Mouse (Mus musculus) fibroblast of lung, adult 2 months (primary cell): ENCODE results near the gene Lrsam1.
"Not testable (repeated sequence)": the region's sequence is repeated elsewhere in the genome, so short reads cannot be mapped to it uniquely, and the experiment has no call there.

ENCODE experiments used
- DNase-seq: peaks from one replicate; pipeline ENCODE4 v3.0.0-alpha.2; 2011; ENCODE audit warnings: low read depth

The Lrsam1 gene

GRCm38 (mm10) chr2:32961192-32961995 lies at the start of gene Lrsam1, which contains the start of gene Rpl12:
TSS of gene Lrsam1 (minus strand) at chr2:32961614.
TSS of gene Rpl12 (plus strand) at chr2:32961559.
- DNase-seq: peak; percentile 74

- DNase-seq: not testable (repeated sequence)
Measured at GRCm38 (mm10) chr2:33009055-33009454, 47.6 kb upstream of the Lrsam1 start.

GRCm38 (mm10) chr2:33005041-33005440 lies 43.6 kb upstream of the Lrsam1 start:
- DNase-seq: no peak

- DNase-seq: no peak
Measured at GRCm38 (mm10) chr2:33002144-33002543, 40.7 kb upstream of the Lrsam1 start.

GRCm38 (mm10) chr2:32999752-33000151 lies 38.3 kb upstream of the Lrsam1 start:
- DNase-seq: no peak

GRCm38 (mm10) chr2:32997792-32998191 lies 36.4 kb upstream of the Lrsam1 start:
- DNase-seq: no peak

- no peak for DNase-seq
Measured at GRCm38 (mm10) chr2:32997081-32997480, 35.7 kb upstream of the Lrsam1 start.

- no peak for DNase-seq
Measured at GRCm38 (mm10) chr2:32992130-32992529, 30.7 kb upstream of the Lrsam1 start.

GRCm38 (mm10) chr2:32990167-32990832 lies 28.9 kb upstream of the Lrsam1 start:
- DNase-seq: no peak

- no peak for DNase-seq
Measured at GRCm38 (mm10) chr2:32989376-32989775, 28.0 kb upstream of the Lrsam1 start.

- DNase-seq: no peak
Measured at GRCm38 (mm10) chr2:32985844-32986243, 24.4 kb upstream of the Lrsam1 start.

GRCm38 (mm10) chr2:32983617-32984016 lies 22.2 kb upstream of the Lrsam1 start:
- no peak for DNase-seq

- no peak for DNase-seq
Measured at GRCm38 (mm10) chr2:32982700-32983099, 21.3 kb upstream of the Lrsam1 start.

- peak; percentile 78 for DNase-seq
Measured at GRCm38 (mm10) chr2:32981725-32982271, 20.4 kb upstream of the Lrsam1 start, which contains the start of gene Slc2a8. TSS of gene Slc2a8 (minus strand) at chr2:32982083.

- DNase-seq: no peak
Measured at GRCm38 (mm10) chr2:32981281-32981680, 19.9 kb upstream of the Lrsam1 start.

GRCm38 (mm10) chr2:32979675-32980074 lies 18.3 kb upstream of the Lrsam1 start:
- no peak for DNase-seq

- no peak for DNase-seq
Measured at GRCm38 (mm10) chr2:32978675-32979074, 17.3 kb upstream of the Lrsam1 start.

- DNase-seq: no peak
Measured at GRCm38 (mm10) chr2:32977114-32977513, 15.7 kb upstream of the Lrsam1 start.

- DNase-seq: no peak
Measured at GRCm38 (mm10) chr2:32974216-32974615, 12.8 kb upstream of the Lrsam1 start.

GRCm38 (mm10) chr2:32971235-32971634 lies 9.8 kb upstream of the Lrsam1 start:
- DNase-seq: no peak

- DNase-seq: no peak
Measured at GRCm38 (mm10) chr2:32969326-32969725, 7.9 kb upstream of the Lrsam1 start.

GRCm38 (mm10) chr2:32968024-32968614 lies 6.7 kb upstream of the Lrsam1 start:
- DNase-seq: no peak
